Mouse (Mus musculus) liver, embryonic 14.5 days (tissue): ENCODE measurements around the gene Crebrf. TPM values are rescaled to one million over a fixed set of nuclear protein-coding genes. Genes with fewer than 3 reads are reported as not detected.
A peak's percentile ranks its signal among the peaks of the same experiment; 100 is the strongest.

Experiments used
- ATAC-seq: fragments of 200-750 bp; cut with Nextera tagmentation; 2 replicates; pipeline ENCODE4 v1.8.0; 2017; ENCODE audit warnings: moderate number of reproducible peaks, mild to moderate bottlenecking, moderate library complexity; ENCODE audit not compliant: insufficient read depth
- DNase-seq, 3 experiments: peaks; one replicate each; pipeline ENCODE4 v3.0.0-alpha.2; 2012 to 2013; ENCODE audit warnings: low read depth in 3 of 3, low spot score in 3 of 3
- H3K27ac ChIP-seq: fragments of 300-500 bp; sonication (generic); 2 replicates; pipeline ENCODE4 v1.5.1; 2014; ENCODE audit warnings: moderate library complexity, mild to moderate bottlenecking, control low read depth, inconsistent platforms
- H3K27me3 ChIP-seq: fragments of 300-500 bp; sonication (generic); 2 replicates; pipeline ENCODE4 v1.6.1; 2014; ENCODE audit warnings: mild to moderate bottlenecking, low read length, moderate library complexity; ENCODE audit not compliant: control insufficient read depth, insufficient read depth
- H3K36me3 ChIP-seq: fragments of 300-500 bp; sonication (generic); replicated peaks from 2 replicates; pipeline ENCODE4 v1.6.1; 2014; ENCODE audit warnings: low read depth; ENCODE audit not compliant: control insufficient read depth, insufficient read depth
- H3K4me1 ChIP-seq, 2 experiments: fragments of 200-500 bp in 1 of 2; fragments of 300-500 bp in 1 of 2; sonication (generic) in 1 of 2; replicated peaks; 2 replicates each; pipeline ENCODE4 v1.6.1; 2012 to 2014; ENCODE audit warnings: antibody characterized with exemption in 1 of 2, inconsistent platforms in 1 of 2, low read length in 1 of 2; ENCODE audit not compliant: control insufficient read depth in 2 of 2, insufficient read depth in 2 of 2
- H3K4me2 ChIP-seq: fragments of 300-500 bp; sonication (generic); 2 replicates; pipeline ENCODE4 v1.6.1; 2014; ENCODE audit warnings: low read depth, mild to moderate bottlenecking, control low read depth, moderate library complexity
- H3K4me3 ChIP-seq, 2 experiments: fragments of 200-500 bp in 1 of 2; fragments of 300-500 bp in 1 of 2; sonication (generic) in 1 of 2; 2 replicates each; pipeline ENCODE4 v1.5.1; 2012 to 2014; ENCODE audit warnings: low read depth in 2 of 2, low read length in 2 of 2, mild to moderate bottlenecking in 2 of 2, control low read depth in 1 of 2, inconsistent platforms in 1 of 2, moderate library complexity in 1 of 2; ENCODE audit not compliant: insufficient read depth in 1 of 2
- H3K9ac ChIP-seq: fragments of 300-500 bp; sonication (generic); replicated peaks from 2 replicates; pipeline ENCODE4 v1.6.1; 2014; ENCODE audit warnings: mild to moderate bottlenecking, control low read depth, moderate library complexity
- H3K9me3 ChIP-seq: fragments of 300-500 bp; sonication (generic); 2 replicates; pipeline ENCODE4 v1.6.1; 2016; ENCODE audit warnings: low read length, mixed read lengths; ENCODE audit not compliant: control insufficient read depth
- CTCF ChIP-seq: IDR thresholded peaks from 2 replicates; pipeline ENCODE4 v1.5.1; 2016; ENCODE audit warnings: antibody characterized with exemption, low read depth, control low read depth
- EP300 ChIP-seq: IDR thresholded peaks from 2 replicates; pipeline ENCODE4 v1.6.1; 2016; ENCODE audit warnings: antibody characterized with exemption, low read depth
- WGBS: fragments of 180-500 bp; shearing (Covaris S2); extraction: QIAGEN DNeasy Blood & Tissue Kit; methylation state at CpG from one replicate; pipeline ENCODE4 v1.1.7; 2014; ENCODE audit not compliant: insufficient replicate concordance; 5-methylcytosine and 5-hydroxymethylcytosine counted together
- polyA plus RNA-seq, 2 experiments: library from polyadenylated mRNA; depleted of rRNA in 1 of 2; stranded (reverse) in 1 of 2; unstranded in 1 of 2; fragments of >200 nt; fragmentation: Nextera tagmentation in 1 of 2; extraction: Ambion mirVana in 1 of 2; gene quantifications; 2 replicates each; pipeline versions ENCODE4 v1.2.1 to v1.2.3; 2012 to 2014

Gene Crebrf
- polyA plus RNA-seq, 2 experiments, result 1.3 to 2.8 TPM

GRCm38 (mm10) chr17:26776211-26776610, 60.8 kb downstream of the Crebrf start:
- no peak overlapping the region for H3K9ac ChIP-seq
- ATAC-seq, result no peak
- H3K4me3 ChIP-seq, result no peak overlapping the region
- H3K9me3 ChIP-seq, result no peaks in the 10 kb centered on the region
- DNase-seq, result no peak
- peaks cover 7 to 12% of the 10 kb centered on the region in 2 experiments; a peak in 3 of 4 replicates for H3K4me1 ChIP-seq
- H3K4me2 ChIP-seq, result no peak overlapping the region
- no peak for TF ChIP-seq CTCF
- no peak for TF ChIP-seq EP300
- no peak overlapping the region for H3K27ac ChIP-seq
- WGBS, result 46% methylated on average over 10 of the region's 10 CpGs
- H3K27me3 ChIP-seq, result no peaks in the 10 kb centered on the region
- no peaks in the 10 kb centered on the region for H3K36me3 ChIP-seq

GRCm38 (mm10) chr17:26778001-26778400, 62.6 kb downstream of the Crebrf start:
- Histone ChIP-seq H3K4me3 (no peak overlapping the region), H3K9me3 (no peaks in the 10 kb centered on the region), H3K27ac (no peak overlapping the region), H3K9ac (no peak overlapping the region), H3K4me2 (no peak overlapping the region), H3K4me1 (peaks cover 14 to 18% of the 10 kb centered on the region in 2 experiments), H3K36me3 (no peaks in the 10 kb centered on the region), H3K27me3 (no peaks in the 10 kb centered on the region)
- 46% methylated on average over 4 of the region's 4 CpGs for WGBS
- DNase-seq (no peak), ATAC-seq (no peak)
- no peak for TF ChIP-seq EP300

GRCm38 (mm10) chr17:26778430-26779100, 63.1 kb downstream of the Crebrf start:
- ATAC-seq (no peak), DNase-seq (no peak)
- peaks cover 14 to 20% of the 10 kb centered on the region in 2 experiments for H3K4me1 ChIP-seq
- no peak overlapping the region for H3K4me3 ChIP-seq
- no peak overlapping the region for H3K4me2 ChIP-seq
- H3K9ac ChIP-seq, result no peak overlapping the region
- TF ChIP-seq CTCF, result no peak
- TF ChIP-seq EP300, result no peak
- no peaks in the 10 kb centered on the region for H3K9me3 ChIP-seq
- H3K36me3 ChIP-seq, result peaks cover 2% of the 10 kb centered on the region; the same call in 1 of the 2 replicates
- 85% methylated on average over 3 of the region's 3 CpGs for WGBS
- no peaks in the 10 kb centered on the region for H3K27me3 ChIP-seq
- no peak overlapping the region for H3K27ac ChIP-seq

GRCm38 (mm10) chr17:26779471-26779870, 64.0 kb downstream of the Crebrf start:
- ATAC-seq (no peak), DNase-seq (no peak)
- 78% methylated on average over 2 of the region's 2 CpGs for WGBS
- Histone ChIP-seq H3K9ac (no peak overlapping the region), H3K4me3 (no peak overlapping the region), H3K9me3 (no peaks in the 10 kb centered on the region), H3K27me3 (no peaks in the 10 kb centered on the region), H3K4me1 (peaks cover 14 to 24% of the 10 kb centered on the region in 2 experiments), H3K36me3 (peaks cover 4% of the 10 kb centered on the region; the same call in 1 of the 2 replicates), H3K4me2 (no peak overlapping the region; the same call in 1 of the 2 replicates), H3K27ac (no peak overlapping the region)
- TF ChIP-seq EP300 (no peak), CTCF (no peak)

GRCm38 (mm10) chr17:26780750-26781571, 65.5 kb downstream of the Crebrf start, which contains the start of gene Bnip1:
TSS of gene Bnip1 (plus strand) at chr17:26781066.
- peak within 1 kb of the TSS; percentile 72 to 96 for H3K4me3 ChIP-seq
- peak; percentile 56 to 60 (median 57) for DNase-seq
- no peaks in the 10 kb centered on the region for H3K27me3 ChIP-seq
- H3K9me3 ChIP-seq, result no peaks in the 10 kb centered on the region
- peak within 1 kb of the TSS; percentile 71 for H3K27ac ChIP-seq
- no peak for TF ChIP-seq CTCF
- TF ChIP-seq EP300, result peak; percentile 48; the same call in 1 of the 2 replicates
- H3K4me2 ChIP-seq, result peak within 1 kb of the TSS; percentile 81
- peak within 1 kb of the TSS; percentile 72 for H3K9ac ChIP-seq
- peaks cover 4% of the 10 kb centered on the region; the same call in 1 of the 2 replicates for H3K36me3 ChIP-seq
- WGBS, result 1% methylated on average over 42 of the region's 42 CpGs
- peaks cover 14 to 25% of the 10 kb centered on the region in 2 experiments for H3K4me1 ChIP-seq
- ATAC-seq, result peak; percentile 81
